Comparison of ENCODE assay signal across 16 mouse cellular contexts in the genomic region with DNA sequence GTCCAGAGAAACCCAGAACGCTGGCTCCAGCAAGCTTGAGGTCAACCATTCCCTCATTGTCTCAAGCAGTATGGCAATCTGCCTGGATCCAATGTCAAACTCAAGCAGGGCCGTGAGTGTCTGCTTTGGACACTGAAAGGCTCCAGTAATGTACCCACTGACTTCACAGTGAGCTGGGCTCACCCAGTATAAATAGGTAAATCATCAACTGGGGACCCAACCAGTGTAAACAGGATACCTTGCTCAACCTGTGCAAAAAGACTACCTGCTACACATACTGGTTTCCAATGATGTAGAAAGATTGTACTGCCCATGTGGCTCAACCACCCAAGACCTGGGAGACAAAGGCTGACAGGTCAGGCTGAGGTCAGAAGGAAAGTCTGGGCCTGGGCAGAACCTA. TPM values are rescaled to one million over a fixed set of nuclear protein-coding genes. Genes with fewer than 3 reads are reported as not detected.
DNase-seq lines count a peak whose midpoint lies in the region; ATAC-seq and TF ChIP-seq lines count a peak whose summit lies in the region.
"Had no signal": no experiment of that assay in that cellular context is flagged by ENCODE, and none has a peak within 500 bp of the region (broad histone marks: within the 10 kb centered on the region; RNA-seq: fewer than 3 reads in every experiment).

No protein-coding gene starts in this region.

- TF ChIP-seq CTCF in hindbrain, postnatal 0 days (IDR thresholded peaks at IDR 0.05; ENCODE audit: low read depth), result no peak
- no peak for TF ChIP-seq CTCF in stomach, postnatal 0 days (IDR thresholded peaks at IDR 0.05; ENCODE audit: low read depth)

- no peak overlapping the region for H3K4me2 ChIP-seq in hindbrain, embryonic 11.5 days (replicated peaks; ENCODE audit: low read depth, low read length)
- H3K4me2 ChIP-seq in hindbrain, postnatal 0 days (ENCODE audit: low read depth, low read length), result no peak overlapping the region
- no peak overlapping the region for H3K4me2 ChIP-seq in stomach, embryonic 16.5 days (ENCODE audit: low read depth, low read length)
- H3K4me2 ChIP-seq in stomach, postnatal 0 days (replicated peaks; ENCODE audit: low read depth), result no peak overlapping the region
- no peak overlapping the region for H3K4me2 ChIP-seq in kidney, embryonic 14.5 days (replicated peaks; ENCODE audit: low read depth, low read length)
- H3K4me2 ChIP-seq: embryonic facial prominence, embryonic 13.5 days; hindbrain, embryonic 15.5 days; limb, embryonic 12.5 days; liver, embryonic 15.5 days; midbrain, embryonic 11.5 days had no signal

- no peak for ATAC-seq in hindbrain, embryonic 11.5 days (ENCODE audit: low FRiP score)
- no peak for ATAC-seq in hindbrain, postnatal 0 days
- peak; percentile 30; the same call in 1 of the 2 replicates for ATAC-seq in stomach, embryonic 16.5 days (ENCODE audit: insufficient read depth, low FRiP score)
- no peak for ATAC-seq in stomach, postnatal 0 days (ENCODE audit: low FRiP score, low TSS enrichment)
- ATAC-seq in kidney, embryonic 14.5 days (ENCODE audit: low FRiP score, low TSS enrichment), result 0 out of 2 replicates have a peak, but pooled peaks have one; percentile 33

- no peak for DNase-seq in hindbrain, embryonic 11.5 days (ENCODE audit: low spot score)
- no peak for DNase-seq in hindbrain, postnatal 0 days (ENCODE audit: low spot score)
- no peak for DNase-seq in stomach, postnatal 0 days (ENCODE audit: low spot score)
- no peak for DNase-seq in urinary bladder, adult 2 months (ENCODE audit: low spot score)
- no peak for DNase-seq in right cerebral cortex, postnatal 4 days
- no peak for DNase-seq in heart, embryonic 10.5 days (ENCODE audit: low spot score)
- DNase-seq: cerebellum, adult 9-10 months; heart, adult 18-20 months; lung, postnatal 36 days had no signal

- H3K36me3 ChIP-seq in hindbrain, embryonic 11.5 days (ENCODE audit: control insufficient read depth, insufficient read depth, low read length), result no peaks in the 10 kb centered on the region
- H3K36me3 ChIP-seq in hindbrain, postnatal 0 days (ENCODE audit: insufficient read depth, low read length), result no peaks in the 10 kb centered on the region
- no peaks in the 10 kb centered on the region for H3K36me3 ChIP-seq in stomach, embryonic 16.5 days (ENCODE audit: control insufficient read depth, insufficient read depth, low read length)
- H3K36me3 ChIP-seq in stomach, postnatal 0 days (ENCODE audit: control insufficient read depth, insufficient read depth, low read length), result no peaks in the 10 kb centered on the region
- H3K36me3 ChIP-seq in kidney, embryonic 14.5 days (ENCODE audit: control insufficient read depth, insufficient read depth, low read length), result no peaks in the 10 kb centered on the region
- H3K36me3 ChIP-seq in heart, embryonic 10.5 days, result no peaks in the 10 kb centered on the region
- H3K36me3 ChIP-seq: embryonic facial prominence, embryonic 13.5 days; hindbrain, embryonic 15.5 days; limb, embryonic 12.5 days; liver, embryonic 15.5 days had no signal

- no peak for TF ChIP-seq EP300 in stomach, postnatal 0 days (optimal IDR thresholded peaks at IDR 0.05)

- no peak overlapping the region for H3K9ac ChIP-seq in hindbrain, embryonic 11.5 days (ENCODE audit: low read depth, low read length)
- no peak overlapping the region for H3K9ac ChIP-seq in hindbrain, postnatal 0 days (replicated peaks; ENCODE audit: low read length)
- H3K9ac ChIP-seq in stomach, embryonic 16.5 days (ENCODE audit: low read length), result no peak overlapping the region
- no peak overlapping the region for H3K9ac ChIP-seq in stomach, postnatal 0 days (ENCODE audit: low read length)
- no peak overlapping the region for H3K9ac ChIP-seq in kidney, embryonic 14.5 days (ENCODE audit: low read depth, low read length)
- H3K9ac ChIP-seq: embryonic facial prominence, embryonic 13.5 days; hindbrain, embryonic 15.5 days; limb, embryonic 12.5 days; liver, embryonic 15.5 days had no signal

- no peaks in the 10 kb centered on the region for H3K9me3 ChIP-seq in hindbrain, embryonic 11.5 days (ENCODE audit: control insufficient read depth, low read length)
- H3K9me3 ChIP-seq in hindbrain, postnatal 0 days (ENCODE audit: low read length), result no peaks in the 10 kb centered on the region
- no peaks in the 10 kb centered on the region for H3K9me3 ChIP-seq in stomach, embryonic 16.5 days (replicated peaks; ENCODE audit: control insufficient read depth, low read length)
- H3K9me3 ChIP-seq in stomach, postnatal 0 days (ENCODE audit: control insufficient read depth, low read length), result no peaks in the 10 kb centered on the region
- no peaks in the 10 kb centered on the region for H3K9me3 ChIP-seq in kidney, embryonic 14.5 days (ENCODE audit: control insufficient read depth, low read length)
- H3K9me3 ChIP-seq in heart, embryonic 10.5 days, result no peaks in the 10 kb centered on the region
- H3K9me3 ChIP-seq: embryonic facial prominence, embryonic 13.5 days; hindbrain, embryonic 15.5 days; limb, embryonic 12.5 days; liver, embryonic 15.5 days had no signal

- no peak overlapping the region for H3K4me3 ChIP-seq in hindbrain, embryonic 11.5 days (ENCODE audit: low read depth, low read length)
- no peak overlapping the region for H3K4me3 ChIP-seq in hindbrain, postnatal 0 days (ENCODE audit: low read length)
- no peak overlapping the region for H3K4me3 ChIP-seq in stomach, embryonic 16.5 days (replicated peaks; ENCODE audit: low read length)
- H3K4me3 ChIP-seq in stomach, postnatal 0 days (ENCODE audit: low read depth, low read length), result no peak overlapping the region
- H3K4me3 ChIP-seq in kidney, embryonic 14.5 days (ENCODE audit: low read length), result no peak overlapping the region
- H3K4me3 ChIP-seq in heart, embryonic 10.5 days, result no peak overlapping the region
- H3K4me3 ChIP-seq: embryonic facial prominence, embryonic 13.5 days; hindbrain, embryonic 15.5 days; limb, embryonic 12.5 days; liver, embryonic 15.5 days had no signal

- H3K4me1 ChIP-seq in hindbrain, embryonic 11.5 days (replicated peaks; ENCODE audit: control insufficient read depth, insufficient read depth, low read length), result peaks cover 2% of the 10 kb centered on the region
- peaks cover 4% of the 10 kb centered on the region for H3K4me1 ChIP-seq in hindbrain, postnatal 0 days (ENCODE audit: insufficient read depth, low read length)
- H3K4me1 ChIP-seq in stomach, embryonic 16.5 days (ENCODE audit: control insufficient read depth, insufficient read depth, low read length), result peaks cover 1% of the 10 kb centered on the region; the same call in 1 of the 2 replicates
- no peaks in the 10 kb centered on the region for H3K4me1 ChIP-seq in stomach, postnatal 0 days (replicated peaks; ENCODE audit: control insufficient read depth, insufficient read depth)
- H3K4me1 ChIP-seq in kidney, embryonic 14.5 days (ENCODE audit: control insufficient read depth, insufficient read depth, low read length), result peaks cover 2% of the 10 kb centered on the region
- peaks cover 6% of the 10 kb centered on the region; the same call in 1 of the 2 replicates for H3K4me1 ChIP-seq in heart, embryonic 10.5 days

- peaks cover 9% of the 10 kb centered on the region for H3K27me3 ChIP-seq in hindbrain, embryonic 11.5 days (ENCODE audit: control insufficient read depth, insufficient read depth, low read length)
- H3K27me3 ChIP-seq in hindbrain, postnatal 0 days (ENCODE audit: insufficient read depth, low read length), result peaks cover 5% of the 10 kb centered on the region; the same call in 1 of the 2 replicates
- peaks cover 13% of the 10 kb centered on the region; the same call in 1 of the 2 replicates for H3K27me3 ChIP-seq in stomach, embryonic 16.5 days (ENCODE audit: control insufficient read depth, insufficient read depth, low read length)
- H3K27me3 ChIP-seq in stomach, postnatal 0 days (ENCODE audit: control insufficient read depth, insufficient read depth, low read length), result no peaks in the 10 kb centered on the region; the same call in 1 of the 2 replicates
- peaks cover 12% of the 10 kb centered on the region; the same call in 1 of the 2 replicates for H3K27me3 ChIP-seq in kidney, embryonic 14.5 days (ENCODE audit: control insufficient read depth, insufficient read depth, low read length)
- peaks cover 44% of the 10 kb centered on the region for H3K27me3 ChIP-seq in heart, embryonic 10.5 days (ENCODE audit: insufficient read depth, poor library complexity, severe bottlenecking)

- H3K27ac ChIP-seq in hindbrain, embryonic 11.5 days (ENCODE audit: low read depth, low read length), result 0 out of 2 replicates have a peak overlapping the region, but pooled peaks have one; percentile 12
- no peak overlapping the region for H3K27ac ChIP-seq in hindbrain, postnatal 0 days
- no peak overlapping the region for H3K27ac ChIP-seq in stomach, embryonic 16.5 days (ENCODE audit: low read length)
- H3K27ac ChIP-seq in stomach, postnatal 0 days (replicated peaks), result no peak overlapping the region
- no peak overlapping the region for H3K27ac ChIP-seq in kidney, embryonic 14.5 days (ENCODE audit: low read depth, low read length)
- no peak overlapping the region for H3K27ac ChIP-seq in heart, embryonic 10.5 days
- H3K27ac ChIP-seq: embryonic facial prominence, embryonic 13.5 days; hindbrain, embryonic 15.5 days; limb, embryonic 12.5 days; liver, embryonic 15.5 days had no signal

- WGBS in hindbrain, embryonic 11.5 days, result 81% methylated on average over 2 of the region's 2 CpGs
- WGBS in hindbrain, postnatal 0 days, result 65% methylated on average over 2 of the region's 2 CpGs
- 77% methylated on average over 2 of the region's 2 CpGs for WGBS in stomach, embryonic 16.5 days
- WGBS in stomach, postnatal 0 days, result 59% methylated on average over 2 of the region's 2 CpGs
- 68% methylated on average over 2 of the region's 2 CpGs for WGBS in kidney, embryonic 14.5 days
- WGBS in heart, embryonic 10.5 days, result 70% methylated on average over 2 of the region's 2 CpGs

RNA-seq across cellular contexts. Expression of gene Chst8, which starts 7.5 kb away (rescaled TPM):
- polyA plus RNA-seq in hindbrain, embryonic 11.5 days (2014; fragmentation: Nextera tagmentation; extraction: Ambion mirVana), result 13.5 and 16.8 TPM in 2 replicates
- 27.8 and 38.6 TPM in 2 replicates for total RNA-seq in hindbrain, postnatal 0 days (2014; rRNA removed)
- polyA plus RNA-seq in hindbrain, postnatal 0 days (2015; fragmentation: Nextera tagmentation; extraction: Ambion mirVana), result 9.8 and 10.0 TPM in 2 replicates
- 2.8 and 3.0 TPM in 2 replicates for polyA plus RNA-seq in stomach, embryonic 16.5 days (2015; fragmentation: Nextera tagmentation; extraction: Ambion mirVana)
- 1.3 and 1.8 TPM in 2 replicates for polyA plus RNA-seq in stomach, postnatal 0 days (2015; fragmentation: Nextera tagmentation; extraction: Ambion mirVana)
- 8.7 and 9.1 TPM in 2 replicates for polyA plus RNA-seq in kidney, embryonic 14.5 days (2014; fragmentation: Nextera tagmentation; extraction: Ambion mirVana)
- polyA plus RNA-seq in urinary bladder, adult 2 months (2012; rRNA removed), result 3.1 and 3.5 TPM in 2 replicates
- polyA plus RNA-seq in heart, embryonic 10.5 days (2016; fragmentation: Nextera tagmentation; extraction: Ambion mirVana), result 1.4 and 2.1 TPM in 2 replicates

Comparison
In these comparisons a context has a peak if more than half of its experiments do, and no peak if none do; other contexts are left out.
1. ATAC-seq: peak in stomach, embryonic 16.5 days (single experiment) and kidney, embryonic 14.5 days (single experiment); none in hindbrain, embryonic 11.5 days (single experiment), hindbrain, postnatal 0 days (single experiment) and stomach, postnatal 0 days (single experiment).